Mouse (Mus musculus) left cerebral cortex, adult 6 months (tissue): ENCODE data around the gene Rpl35a. TPM values are rescaled to one million over a fixed set of nuclear protein-coding genes. Genes with fewer than 3 reads are reported as not detected.

ENCODE experiments used
- long read RNA-seq, 2 experiments: library from polyadenylated mRNA; unstranded; transcript quantifications; one replicate each; pipeline ENCODE4 v2.0.0; 2019 to 2020
- polyA plus RNA-seq: library from polyadenylated mRNA; unstranded; fragments of <200 nt; fragmentation: Nextera tagmentation; gene quantifications from 2 replicates; pipeline ENCODE4 v1.2.3, GENCODE M21; 2021

Rpl35a gene
- polyA plus RNA-seq = 2,472 and 2,685 TPM in 2 replicates
- long read RNA-seq, experiment 1, transcript Rpl35a-205 (5 exons, 510 nt) = major isoform, 12 of 24 reads
- long read RNA-seq, experiment 1, transcript Rpl35a-201 (5 exons, 491 nt) = minor isoform, 5 of 24 reads
- long read RNA-seq, experiment 1, partial matches to known transcripts = 0 of 24 reads
- long read RNA-seq, experiment 1, other reads (novel, unspliced or antisense) = 0 of 24 reads
- long read RNA-seq, experiment 2, transcript Rpl35a-205 (5 exons, 510 nt) = major isoform, 98 of 157 reads
- long read RNA-seq, experiment 2, transcript Rpl35a-201 (5 exons, 491 nt) = minor isoform, 39 of 157 reads
- long read RNA-seq, experiment 2, partial matches to known transcripts = 2 of 157 reads
- long read RNA-seq, experiment 2, other reads (novel, unspliced or antisense) = 7 of 157 reads

GRCm38 (mm10) chr16:33056095-33056785 is at the start of gene Rpl35a, which contains the start of gene Iqcg:
Gene Rpl35a, plus strand, starts transcription at chr16:33056453.
Gene Iqcg, minus strand, starts transcription at chr16:33056218.

GRCm38 (mm10) chr16:33062024-33062681 is 5.9 kb downstream of the Rpl35a start, which contains the start of gene Lmln:
Gene Lmln, plus strand, starts transcription at chr16:33062521.

Other genes starting within 250 kb of the Rpl35a start
- gene Smbd1, start 246.0 kb upstream of the Rpl35a start, polyA plus RNA-seq = not detected in 2 replicates
- 90.5 and 123 TPM in 2 replicates for gene Fyttd1, start 179.0 kb upstream of the Rpl35a start, polyA plus RNA-seq
- 16.2 and 17.1 TPM in 2 replicates for gene Rubcn, start 178.7 kb upstream of the Rpl35a start, polyA plus RNA-seq
- gene Lrch3, start 142.4 kb upstream of the Rpl35a start, polyA plus RNA-seq = 5.4 and 7.5 TPM in 2 replicates
- 2.0 and 3.2 TPM in 2 replicates for gene Iqcg, start 235 bp upstream of the Rpl35a start, polyA plus RNA-seq
- gene Lmln, start 6.1 kb downstream of the Rpl35a start, polyA plus RNA-seq = 2.5 and 2.6 TPM in 2 replicates
- 4.4 and 4.5 TPM in 2 replicates for gene Osbpl11, start 128.6 kb downstream of the Rpl35a start, polyA plus RNA-seq
- gene Snx4, start 195.0 kb downstream of the Rpl35a start, polyA plus RNA-seq = 27.6 and 34.8 TPM in 2 replicates